Mouse (Mus musculus): ENCODE results near the gene Kcp. TPM values are rescaled to one million over a fixed set of nuclear protein-coding genes. Genes with fewer than 3 reads are reported as not detected.

The Kcp gene
- total RNA-seq, 1 experiment = 3.3 TPM

- H3K9me3 ChIP-seq (ENCODE audit: control insufficient read depth, insufficient read depth, low read depth, low read length) = no peaks in the 10 kb centered on the region
- in situ Hi-C loops (cut with MboI; ENCODE audit: low sequenced_read_pairs in 2 of 2, unreplicated experiment in 2 of 2) = no loop called here
- no peak for DNase-seq (ENCODE audit: low read depth, low spot score)
- peak overlapping the region; percentile 0; the same call in 1 of the 2 replicates for H3K27ac ChIP-seq (ENCODE audit: insufficient read depth, low read depth, low read length, poor library complexity, severe bottlenecking)
- TF ChIP-seq ZC3H11A (IDR thresholded peaks at IDR 0.05; ENCODE audit: borderline replicate concordance, low read depth, low read length) (no peak), CHD2 (IDR thresholded peaks at IDR 0.05; ENCODE audit: low read depth, low read length) (no peak), ZNF384 (IDR thresholded peaks at IDR 0.05; ENCODE audit: low read depth, low read length) (no peak), MAFK (IDR thresholded peaks at IDR 0.05; ENCODE audit: insufficient read depth, low read depth, low read length) (no peak), HCFC1 (IDR thresholded peaks at IDR 0.05; ENCODE audit: borderline replicate concordance, insufficient read depth, low read length) (no peak)
- H3K9ac ChIP-seq (ENCODE audit: insufficient read depth, low read depth, low read length, poor library complexity, severe bottlenecking) = no peak overlapping the region
- H3K4me3 ChIP-seq (ENCODE audit: insufficient read depth in 1 of 2, low read depth in 1 of 2, low read length in 2 of 2, poor library complexity in 1 of 2, severe bottlenecking in 1 of 2) = no peak overlapping the region
- H3K4me1 ChIP-seq (ENCODE audit: control insufficient read depth in 2 of 2, insufficient read depth in 2 of 2, low read length in 2 of 2, poor library complexity in 1 of 2) = peaks cover 0 to 23% of the 10 kb centered on the region in 2 experiments; a peak in 2 of 4 replicates
- no peaks in the 10 kb centered on the region; the same call in 1 of the 2 replicates for H3K36me3 ChIP-seq (ENCODE audit: control insufficient read depth, insufficient read depth, low read length, poor library complexity, severe bottlenecking)
These were observed 71.3 kb downstream of the Kcp start for GRCm38 (mm10) chr6:29436461-29436934.

GRCm38 (mm10) chr6:29435940-29436451 lies 71.8 kb downstream of the Kcp start:
- H3K4me3 ChIP-seq (ENCODE audit: insufficient read depth in 1 of 2, low read depth in 1 of 2, low read length in 2 of 2, poor library complexity in 1 of 2, severe bottlenecking in 1 of 2) = peak overlapping the region; percentile 12 to 18; a peak in 1 of 4 replicates
- no peak for DNase-seq (ENCODE audit: low read depth, low spot score)
- H3K27ac ChIP-seq (ENCODE audit: insufficient read depth, low read depth, low read length, poor library complexity, severe bottlenecking) = peak overlapping the region; percentile 33; the same call in 1 of the 2 replicates
- peaks cover 0 to 23% of the 10 kb centered on the region in 2 experiments; a peak in 2 of 4 replicates for H3K4me1 ChIP-seq (ENCODE audit: control insufficient read depth in 2 of 2, insufficient read depth in 2 of 2, low read length in 2 of 2, poor library complexity in 1 of 2)
- no peak overlapping the region for H3K9ac ChIP-seq (ENCODE audit: insufficient read depth, low read depth, low read length, poor library complexity, severe bottlenecking)
- no peaks in the 10 kb centered on the region; the same call in 1 of the 2 replicates for H3K36me3 ChIP-seq (ENCODE audit: control insufficient read depth, insufficient read depth, low read length, poor library complexity, severe bottlenecking)
- no peaks in the 10 kb centered on the region for H3K9me3 ChIP-seq (ENCODE audit: control insufficient read depth, insufficient read depth, low read depth, low read length)
- TF ChIP-seq ZC3H11A (IDR thresholded peaks at IDR 0.05; ENCODE audit: borderline replicate concordance, low read depth, low read length) = no peak
- TF ChIP-seq ZNF384 (IDR thresholded peaks at IDR 0.05; ENCODE audit: low read depth, low read length) = no peak
- TF ChIP-seq MAFK (IDR thresholded peaks at IDR 0.05; ENCODE audit: insufficient read depth, low read depth, low read length) = no peak
- TF ChIP-seq HCFC1 (IDR thresholded peaks at IDR 0.05; ENCODE audit: borderline replicate concordance, insufficient read depth, low read length) = no peak
- TF ChIP-seq CHD2 (IDR thresholded peaks at IDR 0.05; ENCODE audit: low read depth, low read length) = no peak
- in situ Hi-C loops (cut with MboI; ENCODE audit: low sequenced_read_pairs in 2 of 2, unreplicated experiment in 2 of 2) = no loop called here

- TF ChIP-seq HCFC1 (IDR thresholded peaks at IDR 0.05; ENCODE audit: borderline replicate concordance, insufficient read depth, low read length) (no peak), CHD2 (IDR thresholded peaks at IDR 0.05; ENCODE audit: low read depth, low read length) (no peak), ZC3H11A (IDR thresholded peaks at IDR 0.05; ENCODE audit: borderline replicate concordance, low read depth, low read length) (no peak), ZNF384 (IDR thresholded peaks at IDR 0.05; ENCODE audit: low read depth, low read length) (no peak), MAFK (IDR thresholded peaks at IDR 0.05; ENCODE audit: insufficient read depth, low read depth, low read length) (no peak; the same call in 1 of the 2 replicates)
- Histone ChIP-seq H3K9ac (ENCODE audit: insufficient read depth, low read depth, low read length, poor library complexity, severe bottlenecking) (no peak overlapping the region), H3K4me3 (ENCODE audit: insufficient read depth in 1 of 2, low read depth in 1 of 2, low read length in 2 of 2, poor library complexity in 1 of 2, severe bottlenecking in 1 of 2) (peak overlapping the region; percentile 12 to 18; a peak in 2 of 4 replicates), H3K27ac (ENCODE audit: insufficient read depth, low read depth, low read length, poor library complexity, severe bottlenecking) (peak overlapping the region; percentile 33), H3K9me3 (ENCODE audit: control insufficient read depth, insufficient read depth, low read depth, low read length) (no peaks in the 10 kb centered on the region), H3K36me3 (ENCODE audit: control insufficient read depth, insufficient read depth, low read length, poor library complexity, severe bottlenecking) (no peaks in the 10 kb centered on the region; the same call in 1 of the 2 replicates), H3K4me1 (ENCODE audit: control insufficient read depth in 2 of 2, insufficient read depth in 2 of 2, low read length in 2 of 2, poor library complexity in 1 of 2) (peaks cover 0 to 23% of the 10 kb centered on the region in 2 experiments; a peak in 2 of 4 replicates)
- in situ Hi-C loops (cut with MboI; ENCODE audit: low sequenced_read_pairs in 2 of 2, unreplicated experiment in 2 of 2) = no loop called here
- DNase-seq (ENCODE audit: low read depth, low spot score) = no peak
These were observed 72.7 kb downstream of the Kcp start for GRCm38 (mm10) chr6:29434911-29435691.

GRCm38 (mm10) chr6:29433804-29434795 lies 73.7 kb downstream of the Kcp start:
- in situ Hi-C loops (cut with MboI; ENCODE audit: low sequenced_read_pairs in 2 of 2, unreplicated experiment in 2 of 2) = no loop called here
- Histone ChIP-seq H3K4me3 (ENCODE audit: insufficient read depth in 1 of 2, low read depth in 1 of 2, low read length in 2 of 2, poor library complexity in 1 of 2, severe bottlenecking in 1 of 2) (peak overlapping the region; percentile 33 to 63), H3K9ac (ENCODE audit: insufficient read depth, low read depth, low read length, poor library complexity, severe bottlenecking) (peak overlapping the region; percentile 34), H3K36me3 (ENCODE audit: control insufficient read depth, insufficient read depth, low read length, poor library complexity, severe bottlenecking) (no peaks in the 10 kb centered on the region), H3K9me3 (ENCODE audit: control insufficient read depth, insufficient read depth, low read depth, low read length) (no peaks in the 10 kb centered on the region), H3K27ac (ENCODE audit: insufficient read depth, low read depth, low read length, poor library complexity, severe bottlenecking) (peak overlapping the region; percentile 16; the same call in 1 of the 2 replicates), H3K4me1 (ENCODE audit: control insufficient read depth in 2 of 2, insufficient read depth in 2 of 2, low read length in 2 of 2, poor library complexity in 1 of 2) (peaks cover 0 to 23% of the 10 kb centered on the region in 2 experiments; a peak in 2 of 4 replicates)
- DNase-seq (ENCODE audit: low read depth, low spot score) = no peak
- no peak for TF ChIP-seq HCFC1 (IDR thresholded peaks at IDR 0.05; ENCODE audit: borderline replicate concordance, insufficient read depth, low read length)
- no peak for TF ChIP-seq CHD2 (IDR thresholded peaks at IDR 0.05; ENCODE audit: low read depth, low read length)
